Mouse (Mus musculus): Measurements from ENCODE around the gene Larp7. TPM values are rescaled to one million over a fixed set of nuclear protein-coding genes. Genes with fewer than 3 reads are reported as not detected.

Larp7 gene
- total RNA-seq (2021) = 10 to 100 TPM; 20.5 to 22.7 TPM

GRCm38 (mm10) chr3:127552973-127553719 lies at the start of gene Larp7, which contains the start of gene Zgrf1:
Larp7 (minus strand) TSS chr3:127553349.
Zgrf1 (plus strand) TSS chr3:127553489.
- intact Hi-C loops (cut with DNase I) = loop anchor here (5.0 kb wide), 2 partner anchors 231 to 371 kb away; no protein-coding TSS in a partner anchor
- peak; percentile 98 for DNase-seq (ENCODE audit: low spot score)

DNA sequence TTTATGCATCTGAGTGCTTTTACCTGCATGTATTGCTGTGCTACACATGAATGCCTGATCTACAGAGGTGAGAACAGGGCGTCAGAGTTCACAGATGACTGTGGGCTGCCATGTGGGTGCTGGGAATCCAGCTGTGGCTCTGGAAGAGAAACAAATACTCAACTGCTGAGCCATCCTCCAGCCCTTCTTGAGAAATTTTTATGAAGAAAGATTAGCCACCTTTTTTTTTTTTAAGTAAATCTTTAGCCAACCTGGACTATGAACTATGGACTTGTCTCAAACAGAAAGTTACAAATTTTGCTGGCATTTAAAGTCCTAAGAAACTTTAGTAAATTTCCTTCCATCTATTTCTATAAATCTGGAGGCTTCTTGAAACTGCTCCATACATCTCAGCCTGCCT lies 44.0 kb upstream of the Larp7 start:
- intact Hi-C loops (cut with DNase I) = no loop called here
- DNase-seq (ENCODE audit: low spot score) = no peak

GRCm38 (mm10) chr3:127572557-127572956 lies 19.4 kb upstream of the Larp7 start:
- DNase-seq (ENCODE audit: low spot score) = no peak
- intact Hi-C loops (cut with DNase I) = loop anchor here (5.0 kb wide), 1 partner anchor 185 kb away; no protein-coding TSS in a partner anchor

- intact Hi-C loops (cut with DNase I) = no loop called here
- DNase-seq (ENCODE audit: low spot score) = no peak
Measured at GRCm38 (mm10) chr3:127565129-127565528, 12.0 kb upstream of the Larp7 start.

DNA sequence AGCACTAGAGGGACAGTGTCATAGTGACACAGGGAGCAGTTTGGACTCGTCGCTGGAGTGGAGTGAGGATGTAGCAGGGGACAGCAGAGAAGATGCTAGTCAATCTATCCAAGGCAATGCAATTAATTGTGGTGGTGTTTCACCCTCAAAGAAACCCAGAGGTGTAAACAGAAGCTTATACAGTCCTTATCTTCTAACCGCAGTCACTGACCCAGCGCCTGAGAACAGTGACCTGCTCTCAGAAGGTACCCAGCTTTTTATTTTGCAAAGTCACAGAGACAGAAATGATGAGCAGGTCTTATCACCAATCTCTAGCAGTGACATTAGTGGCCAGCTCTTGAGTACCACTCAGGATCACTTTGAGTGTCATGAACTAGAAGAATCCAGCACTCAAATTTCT lies 9.8 kb upstream of the Larp7 start:
- no peak for DNase-seq (ENCODE audit: low spot score)

DNA sequence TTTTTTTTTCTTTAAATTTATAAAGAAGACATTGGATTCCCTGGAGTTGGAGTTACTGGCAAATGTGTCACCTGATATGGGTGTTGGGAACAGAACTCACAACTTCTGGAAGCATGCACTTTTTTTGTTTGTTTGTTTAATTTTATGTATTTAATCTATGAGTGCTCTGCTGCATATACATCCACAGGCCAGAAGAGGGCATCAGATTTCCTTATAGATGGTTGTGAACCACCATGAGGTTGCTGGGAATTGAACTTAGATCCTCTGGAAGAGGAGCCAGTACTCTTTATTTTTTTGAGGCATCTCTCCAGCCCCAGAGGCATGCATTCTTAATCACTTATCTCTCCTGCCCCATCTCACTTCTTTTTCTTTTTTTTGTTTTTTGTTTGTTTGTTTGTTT lies 5.1 kb upstream of the Larp7 start:
- intact Hi-C loops (cut with DNase I) = no loop called here
- DNase-seq (ENCODE audit: low spot score) = no peak

More for the DNA sequence above, 9.8 kb upstream of the Larp7 start:
- intact Hi-C loops (cut with DNase I) = no loop called here

DNA sequence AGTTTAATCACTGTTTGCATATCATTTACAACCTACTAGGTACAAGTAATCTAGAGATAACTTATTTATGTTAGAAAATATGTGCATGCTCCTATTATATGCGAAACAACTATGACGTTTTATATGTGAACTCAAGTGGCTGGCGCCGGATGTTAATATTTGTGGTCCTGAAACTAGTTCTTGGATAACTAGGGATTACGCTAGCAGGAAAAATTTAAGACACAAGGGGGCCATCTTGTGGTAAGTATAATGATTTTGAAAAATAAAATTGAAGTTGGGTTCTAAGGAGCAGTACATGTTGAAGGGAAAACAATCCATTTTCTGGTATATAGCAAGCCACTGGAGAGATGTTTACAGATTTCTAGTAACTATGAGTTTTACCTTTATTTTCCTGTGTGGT lies 1.6 kb upstream of the Larp7 start:
- DNase-seq (ENCODE audit: low spot score) = no peak
- intact Hi-C loops (cut with DNase I) = loop anchor here (5.0 kb wide), 2 partner anchors 232 to 372 kb away; no protein-coding TSS in a partner anchor

GRCm38 (mm10) chr3:127553720-127554043 lies 533 bp upstream of the Larp7 start:
- intact Hi-C loops (cut with DNase I) = loop anchor here (5.0 kb wide), 2 partner anchors 231 to 371 kb away; no protein-coding TSS in a partner anchor
- DNase-seq (ENCODE audit: low spot score) = no peak

DNA sequence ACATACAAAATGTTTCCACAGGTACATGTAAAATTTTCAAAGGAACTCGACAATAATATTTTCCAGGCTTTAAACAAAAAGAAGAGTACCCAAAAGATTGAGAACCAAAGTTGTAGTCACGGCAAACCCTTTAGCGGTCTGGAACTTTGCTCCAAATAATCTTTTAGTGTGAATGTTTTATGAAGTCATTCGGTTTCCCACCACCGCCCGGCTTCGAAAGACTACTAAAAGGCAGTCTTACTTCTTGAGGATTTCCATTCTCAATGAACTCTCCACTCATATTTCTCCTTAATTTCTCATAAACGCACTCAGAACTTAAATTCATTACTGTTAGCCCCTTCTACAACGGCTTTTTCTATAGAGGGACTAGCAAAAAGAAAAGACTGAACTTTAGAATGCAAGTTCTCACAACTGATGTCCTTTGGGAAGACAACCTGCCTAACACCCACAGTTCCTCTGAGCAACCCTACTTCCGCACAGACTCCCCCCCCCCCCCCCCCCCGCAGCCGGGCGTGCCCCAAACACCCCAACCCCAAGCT lies 646 bp downstream of the Larp7 start:
- intact Hi-C loops (cut with DNase I) = loop anchor here (5.0 kb wide), 2 partner anchors 230 to 370 kb away; no protein-coding TSS in a partner anchor
- no peak for DNase-seq (ENCODE audit: low spot score)

- DNase-seq (ENCODE audit: low spot score) = no peak
- intact Hi-C loops (cut with DNase I) = loop anchor here (2.0 kb wide), 1 partner anchor 97 kb away; no protein-coding TSS in a partner anchor
Measured at GRCm38 (mm10) chr3:127547882-127548281, 5.3 kb downstream of the Larp7 start.

DNA sequence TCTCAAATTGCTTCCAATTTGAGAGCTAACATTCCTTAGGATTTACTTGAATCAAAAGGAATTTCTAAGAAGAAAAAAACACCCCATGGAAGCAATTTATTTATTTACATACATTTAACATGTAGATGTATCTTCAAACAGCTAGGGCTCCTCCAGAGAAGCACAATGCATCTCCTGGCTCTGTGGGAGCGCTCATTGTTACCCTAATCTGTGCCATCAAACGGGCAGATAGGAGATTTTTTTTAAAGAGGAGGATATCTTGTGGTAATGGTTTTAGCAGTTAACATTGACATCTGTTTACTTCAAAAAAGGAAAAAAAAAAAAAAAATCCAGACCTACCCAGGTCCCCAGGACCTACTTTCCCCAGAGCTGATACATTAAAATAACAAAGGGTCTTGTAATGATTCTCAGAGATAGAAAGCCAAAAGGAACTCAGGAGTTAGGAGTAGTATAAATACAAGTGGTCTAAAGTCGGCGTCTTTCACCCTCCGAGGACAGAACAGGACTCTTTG lies 8.5 kb downstream of the Larp7 start:
- intact Hi-C loops (cut with DNase I) = no loop called here
- DNase-seq (ENCODE audit: low spot score) = no peak

- intact Hi-C loops (cut with DNase I) = no loop called here
Measured at GRCm38 (mm10) chr3:127543976-127544375, 9.2 kb downstream of the Larp7 start.

GRCm38 (mm10) chr3:127539193-127539592 lies 14.0 kb downstream of the Larp7 start:
- intact Hi-C loops (cut with DNase I) = no loop called here

More at GRCm38 (mm10) chr3:127543976-127544375, 9.2 kb downstream of the Larp7 start:
- no peak for DNase-seq (ENCODE audit: low spot score)

DNA sequence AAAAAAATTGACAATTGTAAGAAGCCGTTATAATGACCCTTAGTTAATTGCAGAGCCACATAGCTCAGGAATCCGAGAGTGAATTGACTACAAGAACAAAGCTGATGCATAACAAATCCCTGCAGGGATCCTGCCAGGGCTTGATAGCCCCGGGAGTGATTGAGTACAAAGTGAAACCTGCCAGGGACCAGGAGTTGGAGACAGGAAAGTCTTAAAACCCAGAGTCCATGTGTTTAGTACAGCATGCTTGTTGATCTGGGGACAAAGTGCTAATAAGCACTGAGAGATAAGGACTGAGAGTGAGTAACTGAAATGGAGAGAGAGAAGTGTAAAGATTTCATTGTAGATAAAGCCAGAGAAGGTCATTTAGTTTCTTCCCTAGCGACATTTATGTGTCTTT lies 22.9 kb downstream of the Larp7 start:
- intact Hi-C loops (cut with DNase I) = no loop called here
- DNase-seq (ENCODE audit: low spot score) = no peak

More at GRCm38 (mm10) chr3:127539193-127539592, 14.0 kb downstream of the Larp7 start:
- no peak for DNase-seq (ENCODE audit: low spot score)

DNA sequence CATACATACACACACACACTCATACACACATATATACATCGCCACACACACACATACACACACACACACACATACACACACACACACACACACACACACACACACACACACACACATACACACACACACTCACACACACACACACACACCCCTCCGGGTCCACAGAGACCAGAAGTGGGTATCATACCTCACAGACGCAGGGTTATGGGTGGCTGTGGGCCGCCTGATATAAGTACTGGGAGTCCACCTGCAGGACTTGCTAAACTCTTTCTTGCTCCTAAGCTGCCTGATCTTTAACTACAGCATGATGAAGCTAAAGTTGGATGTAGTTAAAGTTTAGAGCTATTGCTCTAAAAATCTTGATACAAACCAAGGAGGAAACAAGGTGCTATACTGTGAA lies 23.3 kb downstream of the Larp7 start:
- DNase-seq (ENCODE audit: low spot score) = no peak
- intact Hi-C loops (cut with DNase I) = no loop called here

DNA sequence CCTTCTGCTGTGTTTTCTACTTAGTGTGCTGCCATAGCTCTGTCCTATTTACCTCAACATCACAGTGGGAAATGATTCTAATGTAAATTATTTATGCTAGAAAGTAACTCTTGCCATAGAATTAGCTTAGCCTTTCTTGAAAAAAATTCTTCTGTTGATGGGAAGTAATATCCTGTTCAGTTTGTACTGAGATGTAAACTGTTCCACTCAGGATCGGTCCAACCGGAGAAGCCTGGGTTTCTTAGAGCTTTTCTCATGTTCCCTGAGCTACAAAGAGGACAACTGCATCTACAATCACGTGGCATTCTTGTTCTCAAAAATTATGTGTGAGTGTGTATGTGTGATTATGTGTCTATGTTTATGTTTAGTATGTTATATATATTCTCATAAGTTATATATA lies 23.9 kb downstream of the Larp7 start:
- DNase-seq (ENCODE audit: low spot score) = no peak
- intact Hi-C loops (cut with DNase I) = no loop called here

DNA sequence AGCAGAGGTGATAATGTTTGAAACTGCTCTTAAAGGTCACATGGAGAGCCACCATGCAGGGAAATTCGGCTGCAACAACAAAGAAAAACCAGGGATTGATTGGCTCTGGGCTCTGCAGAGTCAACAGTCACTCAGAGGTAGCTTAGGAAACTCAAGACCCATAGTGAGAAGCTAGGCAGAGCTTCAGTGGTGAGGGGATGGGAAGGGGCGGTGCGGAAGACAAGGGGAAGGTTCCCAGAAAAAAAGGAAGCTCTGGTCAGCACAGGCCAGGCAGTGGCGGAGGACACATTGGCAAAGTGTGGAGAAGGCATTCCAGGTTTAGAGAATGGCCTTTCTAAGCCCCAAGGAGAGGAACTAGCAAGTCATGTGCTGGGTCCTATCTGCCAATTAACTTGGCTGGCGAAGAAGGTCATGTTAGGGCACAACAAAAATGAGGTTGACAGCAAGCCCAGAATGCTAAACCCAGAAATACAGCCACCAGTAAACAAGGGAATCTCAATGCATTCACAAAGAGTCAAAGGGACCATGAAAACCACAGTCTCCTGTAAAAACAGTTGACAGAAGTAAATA lies 25.6 kb downstream of the Larp7 start:
- intact Hi-C loops (cut with DNase I) = no loop called here
- peak; percentile 5 for DNase-seq (ENCODE audit: low spot score)

- intact Hi-C loops (cut with DNase I) = no loop called here
- DNase-seq (ENCODE audit: low spot score) = peak; percentile 1
Measured at GRCm38 (mm10) chr3:127525188-127525819, 27.8 kb downstream of the Larp7 start.

DNA sequence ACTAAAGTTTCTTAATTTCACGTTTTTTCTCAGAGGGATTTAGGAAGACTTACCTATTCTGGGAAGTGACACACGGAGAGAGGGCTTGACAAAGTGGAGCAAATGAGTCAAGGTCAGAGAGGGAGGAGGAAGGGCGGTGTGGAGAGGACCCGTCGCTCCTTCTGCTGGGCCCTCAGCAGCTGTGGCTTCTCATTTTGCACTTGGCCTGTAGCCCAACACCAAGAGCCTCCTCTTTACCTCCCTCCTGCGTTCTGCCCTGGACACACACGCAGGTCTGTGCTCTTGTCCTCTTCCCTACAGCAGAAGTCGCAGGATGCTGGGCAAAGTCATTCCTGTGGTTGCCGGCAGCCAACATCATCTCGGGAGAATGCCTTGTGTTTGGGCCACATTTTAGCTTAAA lies 32.0 kb downstream of the Larp7 start:
- intact Hi-C loops (cut with DNase I) = no loop called here
- no peak for DNase-seq (ENCODE audit: low spot score)

- DNase-seq (ENCODE audit: low spot score) = no peak
- intact Hi-C loops (cut with DNase I) = no loop called here
Measured at GRCm38 (mm10) chr3:127520300-127520699, 32.8 kb downstream of the Larp7 start.
